Mouse (Mus musculus) NIH3T3 (cell line): ENCODE results near the gene Amotl2.

Experiments
- DNase-seq: peaks from one replicate; pipeline ENCODE4 v3.0.0-alpha.2; 2012; ENCODE audit warnings: low read depth

Amotl2 gene

DNA sequence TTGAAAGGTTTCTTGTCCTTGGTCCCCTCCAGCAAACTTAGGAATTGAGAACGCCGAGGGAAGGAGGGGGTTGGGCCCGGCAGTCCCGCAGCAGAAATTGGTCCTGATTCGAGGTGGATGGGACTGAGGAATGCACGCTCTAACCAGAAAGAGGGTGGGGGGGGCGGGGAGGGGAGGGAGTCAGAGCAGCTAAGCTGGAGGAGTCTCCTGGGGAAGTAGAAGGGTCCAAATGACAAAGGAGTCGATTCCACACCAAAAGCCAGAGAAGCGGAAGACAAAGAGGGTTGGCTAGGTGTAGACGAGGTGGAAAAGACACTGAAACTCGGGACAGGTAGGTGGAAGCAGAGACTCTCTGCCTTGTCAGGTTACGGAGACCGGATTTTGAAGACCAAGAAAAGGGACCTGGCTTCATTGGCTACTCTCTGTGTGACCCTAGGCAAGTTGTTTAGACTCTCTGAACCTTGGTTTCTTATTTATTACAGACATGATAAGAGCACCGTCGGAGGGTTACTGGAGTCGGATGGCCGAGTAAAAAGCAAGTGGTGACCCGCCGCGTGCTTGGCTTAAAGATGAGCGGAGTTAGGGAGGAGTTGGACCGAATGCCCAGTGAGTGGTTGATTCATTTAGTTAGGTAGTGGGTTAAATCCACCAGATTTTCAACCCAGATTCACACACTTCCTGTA is at the start of gene Amotl2:
Gene Amotl2, plus strand, starts transcription at position 192 of the 683 bp plus-strand sequence.
- peak; percentile 17 for DNase-seq

DNA sequence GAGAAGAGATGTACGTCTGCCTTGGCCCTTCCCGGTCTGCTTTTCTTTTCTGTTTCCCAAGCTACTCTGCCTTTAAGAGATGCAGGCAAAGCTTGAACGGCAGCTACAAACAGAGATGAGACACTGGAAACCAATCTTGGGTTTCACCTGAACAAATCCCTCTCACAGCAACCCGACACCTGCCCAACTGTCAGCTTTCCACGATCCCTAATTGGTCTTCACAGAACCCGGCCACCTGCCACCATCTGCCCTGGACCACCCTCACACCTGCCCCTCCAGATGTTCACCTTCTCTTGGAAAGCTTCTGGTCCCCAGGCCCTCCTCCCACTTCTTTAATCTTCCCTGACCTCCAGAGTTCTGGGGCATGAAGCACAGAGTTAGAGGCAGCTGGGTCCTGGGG is 48.4 kb upstream of the Amotl2 start:
- no peak for DNase-seq

DNA sequence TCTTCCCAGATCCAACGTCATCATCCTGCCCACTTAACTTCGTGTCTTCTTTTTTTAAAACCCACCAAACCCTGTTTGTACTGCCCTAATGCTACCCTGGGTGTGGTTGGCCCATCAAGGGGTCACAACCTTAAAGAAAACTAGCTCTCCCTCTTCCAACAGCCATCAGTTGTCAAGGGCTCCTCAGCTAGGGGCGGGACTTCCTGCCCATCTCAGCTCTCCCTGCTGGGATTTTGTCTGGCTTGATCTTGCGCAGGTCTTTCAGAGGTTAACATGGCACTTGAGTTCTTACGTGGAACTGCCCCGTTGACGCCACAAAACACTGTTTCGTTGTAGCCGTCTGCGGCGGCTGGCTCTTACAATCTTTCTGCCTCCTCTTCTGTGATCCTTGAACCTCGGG is 47.6 kb upstream of the Amotl2 start:
- no peak for DNase-seq

DNA sequence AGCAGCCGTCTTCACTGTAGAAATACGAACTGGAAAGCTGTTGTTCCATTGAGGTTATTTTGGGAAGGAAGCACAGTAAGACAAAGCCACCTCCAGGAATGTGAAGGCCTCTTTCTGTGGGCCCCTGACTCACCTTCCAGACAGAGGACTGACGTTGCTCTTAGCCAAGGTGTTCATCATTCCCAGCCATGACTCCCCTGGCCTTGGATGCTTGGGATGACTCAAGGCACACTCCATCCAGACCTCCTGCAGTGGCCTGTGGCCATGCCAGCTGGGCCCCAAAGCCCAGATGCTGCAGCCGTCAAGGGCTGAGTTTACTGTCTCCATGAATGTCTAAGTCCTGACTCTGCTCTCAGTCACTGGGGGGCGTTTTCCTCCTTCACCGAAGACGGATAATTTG is 43.1 kb upstream of the Amotl2 start:
- DNase-seq = peak; percentile 70

DNA sequence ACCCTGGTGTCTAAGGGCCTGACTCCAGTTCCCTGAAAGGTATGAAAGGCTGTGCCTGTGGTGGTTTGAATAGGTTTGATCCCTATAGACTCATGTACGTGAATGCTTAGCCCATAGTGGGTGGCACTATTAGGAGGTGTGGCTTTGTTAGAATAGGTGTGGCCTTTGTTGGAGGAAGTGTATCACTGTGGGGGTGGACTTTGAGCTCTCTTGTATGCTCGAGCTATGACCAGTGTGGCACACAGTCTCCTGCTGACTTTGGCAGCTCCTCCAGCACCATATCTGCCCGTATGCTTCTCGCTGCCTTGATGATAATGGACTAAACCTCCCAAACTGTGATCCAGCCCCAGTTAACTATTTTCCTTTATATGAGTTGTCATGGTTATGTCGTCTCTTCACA is 40.5 kb upstream of the Amotl2 start:
- no peak for DNase-seq

DNA sequence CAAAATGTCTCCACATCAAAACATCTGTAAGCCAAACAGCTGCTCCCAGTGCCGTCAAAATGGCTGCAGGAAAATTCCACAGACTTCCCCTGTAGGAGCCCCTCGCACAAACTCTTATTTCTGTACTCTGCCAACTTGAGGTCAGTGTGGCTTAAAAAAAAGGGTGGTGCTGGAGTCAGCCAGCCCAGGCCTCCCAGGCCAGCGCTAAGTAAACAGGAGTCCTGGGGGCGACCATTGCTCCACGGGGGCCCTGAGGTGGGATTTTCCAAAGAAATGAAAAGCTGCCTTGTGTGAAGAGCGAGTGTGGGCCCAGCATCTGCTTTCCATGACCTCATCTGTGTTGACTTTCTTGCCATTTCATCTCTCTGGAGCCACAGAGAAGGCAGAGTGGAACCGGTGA is 35.0 kb upstream of the Amotl2 start:
- no peak for DNase-seq

DNA sequence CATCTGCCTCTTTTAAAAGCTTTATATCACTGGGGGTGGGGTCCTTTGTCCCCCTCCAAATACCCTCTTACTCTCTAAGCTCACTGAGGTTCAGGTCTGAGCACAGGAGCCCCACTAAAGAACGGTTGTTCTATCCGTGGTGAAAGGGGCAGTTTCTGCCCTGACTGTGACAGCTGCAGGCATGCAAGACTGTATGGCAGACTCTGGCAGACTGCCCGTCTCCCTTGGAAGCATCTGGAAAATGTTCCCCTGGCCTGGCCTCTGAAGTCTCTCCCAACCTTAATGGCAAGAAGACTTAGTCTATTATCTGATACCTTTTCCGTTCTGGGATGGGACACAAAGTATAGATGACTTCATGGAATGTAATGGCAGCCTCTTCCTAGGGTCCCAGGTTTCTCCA is 28.5 kb upstream of the Amotl2 start:
- DNase-seq = peak; percentile 56

DNA sequence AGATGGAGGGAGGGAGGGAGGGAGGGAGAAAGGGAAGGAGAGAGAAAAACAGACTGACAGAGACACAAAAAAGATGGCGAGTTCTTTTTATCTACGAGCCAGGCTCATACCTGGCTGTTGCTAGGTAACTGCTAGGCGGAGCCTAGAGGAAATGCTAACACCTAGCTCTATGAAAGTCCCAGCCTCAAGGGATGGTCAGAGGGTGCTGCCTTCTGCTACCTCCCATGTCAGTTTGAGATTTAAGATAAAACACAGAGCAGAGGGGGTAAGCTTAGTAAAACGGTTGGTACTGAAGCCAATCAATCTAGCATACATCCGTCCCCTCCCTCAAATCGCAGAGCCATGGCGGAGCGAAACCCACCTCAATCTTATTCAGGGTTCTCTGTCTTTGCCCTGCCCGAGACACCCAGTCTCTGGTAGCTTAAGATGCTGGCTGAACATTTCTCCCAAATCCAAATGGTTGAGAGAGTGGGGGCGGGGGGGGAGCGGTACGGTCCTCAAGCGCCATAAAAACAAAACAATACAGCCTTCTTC is 27.0 kb upstream of the Amotl2 start:
- no peak for DNase-seq

DNA sequence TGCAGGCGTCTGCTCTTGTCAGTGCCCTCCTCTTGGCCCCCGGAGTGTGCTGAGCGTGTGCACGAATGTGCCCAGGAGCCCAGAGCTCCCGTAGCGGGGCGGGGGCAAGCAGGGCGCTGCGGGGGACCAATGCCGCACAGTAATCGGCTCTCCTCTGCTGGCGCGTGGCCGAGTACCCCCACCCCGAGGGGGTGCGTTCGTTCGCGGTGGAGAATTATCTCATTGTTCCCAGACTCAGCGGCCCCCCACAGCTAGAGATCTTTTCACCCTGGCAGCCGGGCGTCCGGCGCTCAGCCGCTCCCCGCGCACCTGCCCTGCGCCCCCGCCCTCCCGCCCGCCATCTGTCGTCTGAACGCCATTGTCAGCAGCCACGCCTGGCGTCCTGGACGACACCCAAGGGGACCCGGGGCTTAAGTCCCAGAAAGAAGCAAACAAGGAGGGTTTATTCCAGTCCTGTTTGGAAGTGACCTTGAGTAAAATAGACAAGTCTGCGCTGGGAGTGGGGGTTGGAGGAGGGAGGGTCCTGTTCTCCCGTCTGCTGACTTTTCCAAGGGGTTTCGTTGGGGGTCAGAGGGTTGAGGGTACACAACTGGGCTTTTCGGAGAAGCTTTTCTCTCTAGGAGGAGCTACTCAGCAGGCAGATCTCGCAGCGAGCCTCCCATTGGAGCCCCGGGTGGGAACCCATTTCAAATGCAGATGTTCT is 26.4 kb upstream of the Amotl2 start:
- no peak for DNase-seq

DNA sequence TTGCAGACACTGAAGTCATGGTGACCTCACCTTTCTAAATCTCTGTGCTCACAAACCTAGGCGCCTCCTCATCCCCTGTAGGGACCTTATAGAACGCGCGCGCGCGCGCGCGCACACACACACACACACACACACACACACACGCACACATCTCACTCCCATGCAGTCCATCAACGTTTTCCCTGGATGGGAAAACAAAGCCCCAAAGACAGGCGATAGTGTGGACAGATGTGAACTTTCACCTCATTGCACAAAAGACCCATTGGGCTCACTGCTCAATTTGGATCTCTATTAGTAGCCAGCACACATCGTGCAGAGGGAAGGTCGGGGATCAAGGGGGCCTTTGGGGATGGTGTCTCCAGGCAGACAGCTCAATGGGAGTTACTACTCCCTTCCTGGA is 25.6 kb upstream of the Amotl2 start:
- DNase-seq = no peak

DNA sequence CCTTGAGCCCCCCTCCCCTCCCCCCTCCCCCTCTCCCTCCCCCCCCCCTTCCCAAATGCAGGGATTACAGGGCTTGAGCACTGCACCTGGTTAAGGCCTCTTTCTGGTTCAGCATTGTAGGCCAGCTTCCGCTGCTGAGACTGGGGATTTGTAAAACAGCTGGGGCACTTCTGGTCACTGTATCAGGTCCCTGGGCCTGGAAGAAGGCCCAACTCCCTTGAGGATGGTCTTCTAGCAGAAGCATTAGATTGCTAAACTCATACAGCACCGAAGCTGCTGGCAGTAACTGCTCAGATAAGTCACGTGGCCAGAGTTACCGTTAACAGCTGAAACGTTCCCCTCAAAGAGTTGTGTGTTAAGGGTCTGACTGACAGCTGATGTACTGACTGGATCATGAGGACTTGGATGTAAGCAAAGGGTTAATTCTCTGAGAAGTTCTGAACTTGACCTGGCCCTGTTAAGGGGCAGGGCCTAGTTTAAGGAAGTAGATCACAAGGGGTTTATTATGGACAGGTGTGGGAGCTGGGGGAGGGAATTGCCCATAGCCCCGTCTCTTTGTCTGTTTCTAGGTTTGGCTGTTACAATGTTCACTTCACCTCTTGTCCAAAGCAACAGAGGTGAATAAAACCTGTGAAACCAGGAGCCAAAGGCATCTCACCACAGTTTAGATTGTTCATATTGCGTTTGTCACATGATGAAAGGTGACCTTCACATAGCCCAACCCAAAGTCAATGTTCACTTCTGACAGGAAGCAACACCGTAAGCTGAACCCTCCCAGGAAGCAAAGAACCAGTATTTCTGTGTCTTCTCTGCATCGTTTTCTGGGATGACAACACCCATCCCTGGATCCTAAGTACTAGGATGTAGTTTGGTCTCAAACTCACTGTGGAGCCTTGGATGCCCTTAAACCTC is 23.7 kb upstream of the Amotl2 start:
- no peak for DNase-seq

DNA sequence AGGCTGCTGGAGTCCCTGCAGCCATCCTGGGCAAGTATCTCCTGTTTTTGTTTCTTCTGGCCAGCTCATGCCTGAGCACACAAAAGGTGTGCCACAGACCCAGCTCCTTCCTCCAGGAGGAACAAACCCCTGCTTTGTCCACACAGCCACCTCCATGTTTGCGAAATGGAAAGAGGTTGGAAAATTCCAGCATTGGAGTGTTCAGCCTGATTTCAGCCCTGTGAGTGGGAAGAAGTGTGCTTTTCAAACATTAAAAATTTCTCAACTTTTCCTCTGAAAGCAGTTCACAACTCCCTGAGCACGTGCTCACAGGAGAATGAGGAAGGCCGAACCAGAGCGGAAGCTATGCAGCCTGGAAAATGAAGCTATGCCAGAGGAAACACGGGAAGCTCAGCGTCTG is 15.4 kb upstream of the Amotl2 start:
- DNase-seq = no peak

DNA sequence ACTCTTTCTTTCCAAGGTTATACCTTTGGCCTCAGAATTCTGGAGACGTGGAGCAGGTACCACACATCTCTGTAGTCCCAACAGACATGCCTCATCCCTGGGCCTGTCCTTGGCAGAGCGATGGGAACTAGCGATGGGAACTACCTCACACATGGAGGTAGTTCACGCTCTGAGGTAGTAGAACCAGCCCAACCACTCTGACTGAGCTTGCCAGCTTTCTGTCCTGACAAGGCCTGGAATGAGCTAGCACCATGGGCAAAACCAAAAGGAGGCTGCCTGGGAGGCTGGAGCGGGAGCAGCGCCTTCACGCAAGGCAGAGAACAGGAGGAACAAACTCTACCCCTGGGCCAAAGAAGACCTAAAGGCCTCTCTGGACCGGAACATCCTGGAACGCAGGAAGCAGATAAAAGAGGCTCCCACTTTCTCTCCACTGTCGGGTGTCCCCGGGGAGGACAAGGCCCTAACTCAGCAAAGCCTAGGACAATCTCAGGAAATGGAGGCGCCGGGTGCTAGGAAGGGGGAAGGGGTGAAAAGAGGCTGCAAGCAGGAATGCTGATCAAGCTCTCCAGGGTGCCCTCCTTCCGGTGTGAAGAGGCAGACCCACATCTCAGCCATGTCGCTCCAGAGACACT is 6.9 kb upstream of the Amotl2 start:
- no peak for DNase-seq

DNA sequence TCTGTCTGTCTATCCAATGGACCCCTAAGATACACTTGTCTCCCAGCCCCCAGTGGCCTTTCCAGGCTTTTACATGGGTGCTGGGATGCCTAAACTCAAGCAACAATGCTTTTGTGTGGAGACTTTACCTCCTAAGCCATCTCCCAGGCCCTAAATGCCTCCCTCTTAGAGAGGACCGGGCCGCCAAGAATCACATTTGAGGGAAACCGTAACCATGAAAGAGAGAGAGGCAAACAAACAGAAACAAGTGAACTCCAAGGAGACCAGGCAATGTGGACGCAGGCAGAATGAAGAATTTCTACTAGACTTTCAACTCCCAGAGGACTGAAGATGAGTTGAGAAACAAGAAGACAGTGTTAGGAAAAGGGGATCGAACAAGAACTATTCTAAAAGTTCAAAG is 6.0 kb upstream of the Amotl2 start:
- DNase-seq = no peak

DNA sequence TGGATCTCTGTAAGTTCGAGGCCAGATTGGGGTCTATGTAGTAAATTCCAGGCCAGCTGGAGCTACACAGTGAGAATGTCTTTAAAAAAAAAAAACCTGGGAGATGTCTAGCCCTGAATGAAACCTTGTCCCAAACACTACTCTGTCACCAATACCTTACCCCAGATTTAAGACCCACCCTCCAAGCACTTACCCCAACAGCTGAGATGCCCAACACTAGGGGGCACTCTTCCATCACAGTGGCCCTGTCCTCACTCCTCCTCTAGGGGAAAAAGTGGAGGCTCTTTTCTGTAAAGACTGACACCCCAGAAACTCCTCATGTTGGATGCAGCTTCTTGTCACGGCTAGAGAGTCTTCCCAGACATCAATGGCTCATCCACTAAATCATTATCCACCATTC is 2.7 kb upstream of the Amotl2 start:
- DNase-seq = peak; percentile 53

DNA sequence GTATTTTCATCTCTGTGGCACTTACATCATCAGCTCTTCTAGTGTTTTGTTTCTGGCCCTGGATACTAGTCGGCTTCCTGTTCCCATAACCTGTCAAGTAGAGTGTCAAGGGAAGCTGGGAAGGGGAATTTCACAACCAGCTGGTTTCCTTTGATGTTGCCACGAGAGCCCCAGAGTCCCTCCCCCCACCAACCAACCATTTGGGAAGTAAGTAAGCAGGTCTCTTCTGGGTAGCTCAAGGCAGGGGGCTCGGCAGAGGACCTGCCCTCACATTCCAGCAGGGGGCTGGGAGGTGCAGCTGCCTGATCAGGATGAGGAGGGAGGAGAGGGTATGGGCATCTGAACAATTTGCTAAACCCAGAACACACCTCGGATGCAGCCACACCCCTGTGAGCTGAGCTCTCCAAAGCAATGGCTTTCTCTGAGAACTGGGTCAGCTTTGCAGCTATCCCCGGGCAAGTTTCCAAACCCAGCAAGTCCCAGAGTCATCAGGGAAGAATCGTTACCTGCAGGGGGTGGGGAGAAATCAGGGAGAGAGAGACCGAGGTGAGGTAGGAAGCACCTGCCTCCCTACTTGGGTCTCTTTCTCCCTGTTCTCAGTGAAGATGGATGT is 1.5 kb upstream of the Amotl2 start:
- DNase-seq = no peak

DNA sequence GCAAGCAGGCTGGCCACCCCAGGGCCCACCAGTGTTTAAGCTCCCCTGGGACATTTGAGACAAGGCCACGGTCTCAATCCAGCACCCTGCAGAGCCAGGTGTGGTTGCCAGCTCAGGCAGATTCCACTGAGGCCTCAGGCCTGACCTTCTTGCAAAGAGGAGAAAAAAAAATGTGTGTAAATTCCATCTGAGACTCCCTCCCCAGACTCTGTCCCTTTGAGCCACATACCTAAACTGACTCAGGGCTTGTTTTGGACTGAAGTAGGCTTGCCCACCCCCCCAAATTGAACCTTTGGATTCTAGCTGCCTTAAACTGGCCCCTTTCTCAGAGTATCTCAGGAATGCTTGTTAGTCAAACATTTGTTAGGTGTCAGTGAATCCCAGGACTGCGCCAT is 969 bp upstream of the Amotl2 start:
- no peak for DNase-seq

DNA sequence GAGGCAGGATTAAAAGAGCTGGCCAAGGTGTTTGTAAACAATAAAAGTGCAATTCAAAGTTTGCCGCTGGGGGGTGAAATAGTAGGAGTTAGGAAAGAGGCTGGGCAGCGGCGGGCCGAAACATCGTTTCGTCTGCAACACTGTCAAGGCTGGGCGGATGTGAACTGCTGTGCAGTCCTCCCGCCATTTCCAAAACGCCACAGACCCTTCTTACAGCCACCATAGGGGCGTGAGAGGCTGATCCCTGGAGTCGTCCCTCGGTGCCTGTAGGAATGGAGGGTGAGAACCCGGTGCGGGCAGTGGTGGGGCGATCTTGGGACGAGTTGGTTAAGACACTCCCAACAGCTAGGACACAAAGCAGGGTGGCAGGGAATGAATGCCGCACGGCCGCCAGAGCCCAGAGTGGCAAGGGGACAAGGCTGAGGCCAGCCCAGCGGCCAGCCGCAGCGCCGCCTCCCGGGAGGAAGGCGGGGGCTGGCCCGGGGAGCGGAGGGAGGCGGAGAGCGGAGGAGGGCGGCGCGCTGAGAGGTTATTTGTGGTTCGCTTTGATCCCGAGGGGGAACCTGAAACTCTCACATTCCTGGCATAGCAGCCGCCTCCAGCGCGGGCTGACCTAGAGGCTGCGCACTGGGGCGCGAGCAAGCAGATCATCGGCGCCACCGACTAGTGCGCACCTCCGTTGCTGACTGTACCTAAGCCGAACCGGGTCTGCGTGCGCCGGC is 853 bp downstream of the Amotl2 start:
- DNase-seq = peak; percentile 95

DNA sequence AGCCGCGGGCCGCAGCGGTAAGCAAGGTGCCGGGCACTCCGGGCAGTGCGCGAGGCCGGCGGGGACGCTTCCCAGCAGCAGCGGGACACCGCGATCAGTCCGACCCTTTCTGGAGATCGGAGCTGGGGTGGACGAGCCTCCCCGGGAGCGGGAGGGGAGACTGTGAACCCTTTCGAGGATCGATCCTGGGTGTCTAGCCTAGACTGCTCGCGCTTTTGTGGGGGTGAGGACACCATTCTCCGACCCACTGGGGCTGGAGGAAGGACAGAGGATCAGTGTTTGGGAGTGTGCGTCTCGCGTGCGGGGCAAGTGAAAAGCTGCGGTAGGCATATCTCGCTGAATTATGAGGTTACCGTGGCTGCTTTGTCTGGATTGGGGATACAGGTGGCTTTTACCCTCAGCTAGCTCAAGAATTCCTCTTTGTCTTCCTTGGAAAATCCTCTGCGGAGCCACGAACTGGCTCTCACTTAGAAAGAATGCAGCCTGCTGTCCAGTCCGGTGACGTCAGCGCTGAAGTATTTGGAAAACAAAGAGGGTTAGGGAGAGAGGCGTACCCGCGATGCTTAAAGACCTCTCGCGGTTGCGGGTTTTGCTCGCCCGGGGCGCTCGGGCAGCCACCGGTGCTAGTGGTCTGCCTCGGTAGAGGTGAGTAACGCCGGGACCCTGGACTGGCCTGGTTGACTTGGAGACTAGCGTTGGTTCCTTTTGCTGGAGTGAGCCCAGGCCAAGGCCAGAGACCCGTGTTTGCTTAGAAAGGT is 1.6 kb downstream of the Amotl2 start:
- peak; percentile 97 for DNase-seq

DNA sequence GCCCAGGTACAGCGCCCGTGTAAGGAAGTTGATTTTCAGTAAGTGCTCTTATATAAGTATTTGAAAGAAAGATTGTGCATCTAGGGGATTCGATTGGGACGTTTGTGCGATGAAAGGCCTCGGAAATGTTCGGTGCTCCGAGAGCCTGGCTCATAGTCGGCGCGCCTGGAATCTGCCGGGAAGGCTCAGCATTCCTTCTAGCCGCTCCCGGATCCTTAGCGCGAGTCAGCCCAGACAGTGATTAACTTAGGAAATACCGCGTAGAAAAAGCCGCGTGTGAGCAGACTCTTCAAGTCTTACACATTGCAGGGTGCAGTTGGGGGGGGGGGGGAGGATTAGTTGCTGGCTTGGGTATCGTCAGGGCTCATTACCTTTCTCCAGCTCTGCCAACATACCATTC is 2.2 kb downstream of the Amotl2 start:
- peak; percentile 57 for DNase-seq
